Mouse (Mus musculus): ENCODE results near the gene Ppdpf. TPM values are rescaled to one million over a fixed set of nuclear protein-coding genes. Genes with fewer than 3 reads are reported as not detected.
A peak's percentile ranks its signal among the peaks of the same experiment; 100 is the strongest.

The Ppdpf gene
- total and polyA plus RNA-seq, 2 experiments from 2014 or later: 145 to 155 TPM

- peak; percentile 25; the same call in 1 of the 2 replicates for TF ChIP-seq CTCF (IDR thresholded peaks at IDR 0.05; ENCODE audit: low read depth)
- TF ChIP-seq EP300 (IDR thresholded peaks at IDR 0.05; ENCODE audit: low read depth): no peak
- Histone ChIP-seq H3K36me3 (replicated peaks; ENCODE audit: control insufficient read depth, insufficient read depth, low read length) (peaks cover 16% of the 10 kb centered on the region), H3K4me2 (ENCODE audit: low read depth, low read length) (peak within 1 kb of the TSS; percentile 64), H3K27me3 (ENCODE audit: control insufficient read depth, insufficient read depth, low read length) (peaks cover 13% of the 10 kb centered on the region; the same call in 1 of the 2 replicates), H3K9ac (replicated peaks; ENCODE audit: low read depth, low read length) (peak within 1 kb of the TSS; percentile 75), H3K4me3 (ENCODE audit: low read depth, low read length) (peak within 1 kb of the TSS; percentile 63), H3K27ac (ENCODE audit: low read depth) (peak within 1 kb of the TSS; percentile 92), H3K4me1 (ENCODE audit: control insufficient read depth, insufficient read depth) (peaks cover 46% of the 10 kb centered on the region), H3K9me3 (replicated peaks; ENCODE audit: control insufficient read depth, low read length) (no peaks in the 10 kb centered on the region)
- DNase-seq (ENCODE audit: low spot score): peak; percentile 39
- WGBS: 2% methylated on average over 55 of the region's 55 CpGs
- peak; percentile 21; the same call in 1 of the 2 replicates for ATAC-seq (ENCODE audit: insufficient read depth, low read depth)
These were observed 30.6 kb upstream of the Ppdpf start, which contains the start of gene Eef1a2 for GRCm38 (mm10) chr2:181156248-181157121. Eef1a2 (minus strand) TSS chr2:181157014.

- peaks cover 14% of the 10 kb centered on the region for H3K36me3 ChIP-seq (replicated peaks; ENCODE audit: control insufficient read depth, insufficient read depth, low read length)
- peak overlapping the region; percentile 63 for H3K4me3 ChIP-seq (ENCODE audit: low read depth, low read length)
- H3K4me1 ChIP-seq (ENCODE audit: control insufficient read depth, insufficient read depth): peaks cover 46% of the 10 kb centered on the region
- WGBS: 64% methylated on average over 4 of the region's 4 CpGs
- DNase-seq (ENCODE audit: low spot score) (no peak), ATAC-seq (ENCODE audit: insufficient read depth, low read depth) (no peak)
- peak overlapping the region; percentile 64 for H3K4me2 ChIP-seq (ENCODE audit: low read depth, low read length)
- peak overlapping the region; percentile 92 for H3K27ac ChIP-seq (ENCODE audit: low read depth)
- peaks cover 13% of the 10 kb centered on the region; the same call in 1 of the 2 replicates for H3K27me3 ChIP-seq (ENCODE audit: control insufficient read depth, insufficient read depth, low read length)
- H3K9me3 ChIP-seq (replicated peaks; ENCODE audit: control insufficient read depth, low read length): no peaks in the 10 kb centered on the region
- no peak overlapping the region for H3K9ac ChIP-seq (replicated peaks; ENCODE audit: low read depth, low read length)
- TF ChIP-seq EP300 (IDR thresholded peaks at IDR 0.05; ENCODE audit: low read depth): no peak
- TF ChIP-seq CTCF (IDR thresholded peaks at IDR 0.05; ENCODE audit: low read depth): no peak
These were observed 29.9 kb upstream of the Ppdpf start for GRCm38 (mm10) chr2:181157180-181157579.

- Histone ChIP-seq H3K36me3 (replicated peaks; ENCODE audit: control insufficient read depth, insufficient read depth, low read length) (peaks cover 9% of the 10 kb centered on the region), H3K27me3 (ENCODE audit: control insufficient read depth, insufficient read depth, low read length) (peaks cover 13% of the 10 kb centered on the region; the same call in 1 of the 2 replicates), H3K9me3 (replicated peaks; ENCODE audit: control insufficient read depth, low read length) (no peaks in the 10 kb centered on the region), H3K4me3 (ENCODE audit: low read depth, low read length) (no peak overlapping the region), H3K4me2 (ENCODE audit: low read depth, low read length) (no peak overlapping the region), H3K9ac (replicated peaks; ENCODE audit: low read depth, low read length) (no peak overlapping the region), H3K27ac (ENCODE audit: low read depth) (peak overlapping the region; percentile 86), H3K4me1 (ENCODE audit: control insufficient read depth, insufficient read depth) (peaks cover 46% of the 10 kb centered on the region)
- ATAC-seq (ENCODE audit: insufficient read depth, low read depth) (no peak), DNase-seq (ENCODE audit: low spot score) (peak; percentile 42)
- TF ChIP-seq EP300 (IDR thresholded peaks at IDR 0.05; ENCODE audit: low read depth) (no peak), CTCF (IDR thresholded peaks at IDR 0.05; ENCODE audit: low read depth) (no peak)
- WGBS: 68% methylated on average over 6 of the region's 6 CpGs
These were observed 29.2 kb upstream of the Ppdpf start for GRCm38 (mm10) chr2:181157716-181158302.

GRCm38 (mm10) chr2:181158471-181158870 is 28.6 kb upstream of the Ppdpf start:
- ATAC-seq (ENCODE audit: insufficient read depth, low read depth): no peak
- 80% methylated on average over 2 of the region's 2 CpGs for WGBS
- Histone ChIP-seq H3K27ac (ENCODE audit: low read depth) (peak overlapping the region; percentile 86), H3K27me3 (ENCODE audit: control insufficient read depth, insufficient read depth, low read length) (peaks cover 13% of the 10 kb centered on the region; the same call in 1 of the 2 replicates), H3K9ac (replicated peaks; ENCODE audit: low read depth, low read length) (no peak overlapping the region), H3K4me2 (ENCODE audit: low read depth, low read length) (peak overlapping the region; percentile 41; the same call in 1 of the 2 replicates), H3K9me3 (replicated peaks; ENCODE audit: control insufficient read depth, low read length) (no peaks in the 10 kb centered on the region), H3K36me3 (replicated peaks; ENCODE audit: control insufficient read depth, insufficient read depth, low read length) (peaks cover 2% of the 10 kb centered on the region; the same call in 1 of the 2 replicates), H3K4me3 (ENCODE audit: low read depth, low read length) (no peak overlapping the region), H3K4me1 (ENCODE audit: control insufficient read depth, insufficient read depth) (peaks cover 46% of the 10 kb centered on the region)
- DNase-seq (ENCODE audit: low spot score): no peak
- no peak for TF ChIP-seq CTCF (IDR thresholded peaks at IDR 0.05; ENCODE audit: low read depth)
- TF ChIP-seq EP300 (IDR thresholded peaks at IDR 0.05; ENCODE audit: low read depth): no peak

- no peaks in the 10 kb centered on the region for H3K9me3 ChIP-seq (replicated peaks; ENCODE audit: control insufficient read depth, low read length)
- ATAC-seq (ENCODE audit: insufficient read depth, low read depth) (peak; percentile 76), DNase-seq (ENCODE audit: low spot score) (peak; percentile 81)
- peaks cover 13% of the 10 kb centered on the region; the same call in 1 of the 2 replicates for H3K27me3 ChIP-seq (ENCODE audit: control insufficient read depth, insufficient read depth, low read length)
- peak overlapping the region; percentile 41 for H3K4me2 ChIP-seq (ENCODE audit: low read depth, low read length)
- H3K27ac ChIP-seq (ENCODE audit: low read depth): peak overlapping the region; percentile 86
- TF ChIP-seq EP300 (IDR thresholded peaks at IDR 0.05; ENCODE audit: low read depth): no peak
- TF ChIP-seq CTCF (IDR thresholded peaks at IDR 0.05; ENCODE audit: low read depth): no peak
- peaks cover 45% of the 10 kb centered on the region for H3K4me1 ChIP-seq (ENCODE audit: control insufficient read depth, insufficient read depth)
- no peak overlapping the region for H3K4me3 ChIP-seq (ENCODE audit: low read depth, low read length)
- no peaks in the 10 kb centered on the region for H3K36me3 ChIP-seq (replicated peaks; ENCODE audit: control insufficient read depth, insufficient read depth, low read length)
- WGBS: 21% methylated on average over 7 of the region's 7 CpGs
- no peak overlapping the region for H3K9ac ChIP-seq (replicated peaks; ENCODE audit: low read depth, low read length)
These were observed 27.9 kb upstream of the Ppdpf start for GRCm38 (mm10) chr2:181159091-181159514.
